Mouse (Mus musculus) intestine, embryonic 14.5 days (tissue): Measurements from ENCODE around the gene Amotl2. TPM values are rescaled to one million over a fixed set of nuclear protein-coding genes. Genes with fewer than 3 reads are reported as not detected.

Experiments used
- ATAC-seq: fragments of 200-750 bp; cut with Nextera tagmentation; replicated peaks from 2 replicates; pipeline ENCODE4 v1.8.0; 2017; ENCODE audit warnings: low read depth, moderate number of reproducible peaks, moderate TSS enrichment, moderate library complexity; ENCODE audit not compliant: low FRiP score, low TSS enrichment
- DNase-seq: peaks from one replicate; pipeline ENCODE4 v3.0.0-alpha.2; 2018; ENCODE audit warnings: low spot score
- H3K27ac ChIP-seq: fragments of 300-500 bp; sonication (generic); 2 replicates; pipeline ENCODE4 v1.5.1; 2014; ENCODE audit warnings: low read depth, mild to moderate bottlenecking, control low read depth
- H3K27me3 ChIP-seq: fragments of 300-500 bp; sonication (generic); replicated peaks from 2 replicates; pipeline ENCODE4 v1.6.1; 2014; ENCODE audit warnings: low read length, control low read depth; ENCODE audit not compliant: control insufficient read depth, insufficient read depth
- H3K36me3 ChIP-seq: fragments of 300-500 bp; sonication (generic); 2 replicates; pipeline ENCODE4 v1.6.1; 2014; ENCODE audit warnings: low read length, control low read depth; ENCODE audit not compliant: control insufficient read depth, insufficient read depth
- H3K4me1 ChIP-seq: fragments of 300-500 bp; sonication (generic); replicated peaks from 2 replicates; pipeline ENCODE4 v1.6.1; 2014; ENCODE audit warnings: low read length, control low read depth, mixed read lengths; ENCODE audit not compliant: control insufficient read depth, insufficient read depth
- H3K4me2 ChIP-seq: fragments of 300-500 bp; sonication (generic); 2 replicates; pipeline ENCODE4 v1.6.1; 2014; ENCODE audit warnings: low read length
- H3K4me3 ChIP-seq: fragments of 300-500 bp; sonication (generic); 2 replicates; pipeline ENCODE4 v1.5.1; 2014; ENCODE audit warnings: low read depth, low read length, control low read depth, mixed read lengths
- H3K9ac ChIP-seq: fragments of 300-500 bp; sonication (generic); 2 replicates; pipeline ENCODE4 v1.6.1; 2014; ENCODE audit warnings: mild to moderate bottlenecking, low read length
- H3K9me3 ChIP-seq: fragments of 300-500 bp; sonication (generic); 2 replicates; pipeline ENCODE4 v1.6.1; 2016; ENCODE audit warnings: low read length, control low read depth; ENCODE audit not compliant: control insufficient read depth
- WGBS: fragments of 180-500 bp; shearing (Covaris S2); extraction: QIAGEN DNeasy Blood & Tissue Kit; methylation state at CpG from one replicate; pipeline ENCODE4 v1.1.7; 2014; 5-methylcytosine and 5-hydroxymethylcytosine counted together
- polyA plus RNA-seq: library from polyadenylated mRNA; unstranded; fragments of >200 nt; fragmentation: Nextera tagmentation; extraction: Ambion mirVana; gene quantifications from 2 replicates; pipeline ENCODE4 v1.2.1, GENCODE M21; 2014

Gene Amotl2
- polyA plus RNA-seq, 1 experiment from 2014 or later, result 33.6 TPM

DNA sequence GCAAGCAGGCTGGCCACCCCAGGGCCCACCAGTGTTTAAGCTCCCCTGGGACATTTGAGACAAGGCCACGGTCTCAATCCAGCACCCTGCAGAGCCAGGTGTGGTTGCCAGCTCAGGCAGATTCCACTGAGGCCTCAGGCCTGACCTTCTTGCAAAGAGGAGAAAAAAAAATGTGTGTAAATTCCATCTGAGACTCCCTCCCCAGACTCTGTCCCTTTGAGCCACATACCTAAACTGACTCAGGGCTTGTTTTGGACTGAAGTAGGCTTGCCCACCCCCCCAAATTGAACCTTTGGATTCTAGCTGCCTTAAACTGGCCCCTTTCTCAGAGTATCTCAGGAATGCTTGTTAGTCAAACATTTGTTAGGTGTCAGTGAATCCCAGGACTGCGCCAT, 969 bp upstream of the Amotl2 start:
- no peak for ATAC-seq
- H3K4me3 ChIP-seq, result no peak overlapping the region
- H3K27me3 ChIP-seq, result no peaks in the 10 kb centered on the region
- DNase-seq, result no peak
- no peak overlapping the region for H3K9ac ChIP-seq
- no peaks in the 10 kb centered on the region for H3K9me3 ChIP-seq
- H3K36me3 ChIP-seq, result peaks cover 5% of the 10 kb centered on the region
- WGBS, result 57% methylated on average over 2 of the region's 2 CpGs
- H3K4me1 ChIP-seq, result peaks cover 35% of the 10 kb centered on the region
- no peak overlapping the region for H3K27ac ChIP-seq
- no peak overlapping the region for H3K4me2 ChIP-seq

DNA sequence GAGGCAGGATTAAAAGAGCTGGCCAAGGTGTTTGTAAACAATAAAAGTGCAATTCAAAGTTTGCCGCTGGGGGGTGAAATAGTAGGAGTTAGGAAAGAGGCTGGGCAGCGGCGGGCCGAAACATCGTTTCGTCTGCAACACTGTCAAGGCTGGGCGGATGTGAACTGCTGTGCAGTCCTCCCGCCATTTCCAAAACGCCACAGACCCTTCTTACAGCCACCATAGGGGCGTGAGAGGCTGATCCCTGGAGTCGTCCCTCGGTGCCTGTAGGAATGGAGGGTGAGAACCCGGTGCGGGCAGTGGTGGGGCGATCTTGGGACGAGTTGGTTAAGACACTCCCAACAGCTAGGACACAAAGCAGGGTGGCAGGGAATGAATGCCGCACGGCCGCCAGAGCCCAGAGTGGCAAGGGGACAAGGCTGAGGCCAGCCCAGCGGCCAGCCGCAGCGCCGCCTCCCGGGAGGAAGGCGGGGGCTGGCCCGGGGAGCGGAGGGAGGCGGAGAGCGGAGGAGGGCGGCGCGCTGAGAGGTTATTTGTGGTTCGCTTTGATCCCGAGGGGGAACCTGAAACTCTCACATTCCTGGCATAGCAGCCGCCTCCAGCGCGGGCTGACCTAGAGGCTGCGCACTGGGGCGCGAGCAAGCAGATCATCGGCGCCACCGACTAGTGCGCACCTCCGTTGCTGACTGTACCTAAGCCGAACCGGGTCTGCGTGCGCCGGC, 853 bp downstream of the Amotl2 start:
- Histone ChIP-seq H3K9ac (peak overlapping the region; percentile 99), H3K27me3 (no peaks in the 10 kb centered on the region), H3K4me1 (peaks cover 53% of the 10 kb centered on the region), H3K36me3 (peaks cover 23% of the 10 kb centered on the region), H3K27ac (peak overlapping the region; percentile 99), H3K9me3 (no peaks in the 10 kb centered on the region), H3K4me2 (peak overlapping the region; percentile 89), H3K4me3 (peak overlapping the region; percentile 94)
- WGBS, result under 1% methylated on average over 50 of the region's 50 CpGs
- peak; percentile 88 for ATAC-seq
- DNase-seq, result no peak

- Histone ChIP-seq H3K4me3 (peak overlapping the region; percentile 94), H3K9me3 (no peaks in the 10 kb centered on the region), H3K36me3 (peaks cover 31% of the 10 kb centered on the region), H3K4me1 (peaks cover 60% of the 10 kb centered on the region), H3K27ac (peak overlapping the region; percentile 99), H3K27me3 (no peaks in the 10 kb centered on the region), H3K9ac (peak overlapping the region; percentile 99), H3K4me2 (peak overlapping the region; percentile 89)
- WGBS, result under 1% methylated on average over 52 of the region's 52 CpGs
- peak; percentile 38 for ATAC-seq
- peak; percentile 93 for DNase-seq
Observed at GRCm38 (mm10) chr9:102717886-102718643, 1.6 kb downstream of the Amotl2 start.

GRCm38 (mm10) chr9:102718676-102719075, 2.2 kb downstream of the Amotl2 start:
- H3K4me1 ChIP-seq, result peaks cover 66% of the 10 kb centered on the region
- peaks cover 37% of the 10 kb centered on the region for H3K36me3 ChIP-seq
- ATAC-seq (no peak), DNase-seq (no peak)
- peak overlapping the region; percentile 94 for H3K4me3 ChIP-seq
- H3K4me2 ChIP-seq, result peak overlapping the region; percentile 89
- no peaks in the 10 kb centered on the region for H3K27me3 ChIP-seq
- under 1% methylated on average over 21 of the region's 21 CpGs for WGBS
- H3K9ac ChIP-seq, result peak overlapping the region; percentile 99
- H3K27ac ChIP-seq, result peak overlapping the region; percentile 99
- H3K9me3 ChIP-seq, result no peaks in the 10 kb centered on the region

- H3K36me3 ChIP-seq, result peaks cover 41% of the 10 kb centered on the region
- H3K4me1 ChIP-seq, result peaks cover 70% of the 10 kb centered on the region
- no peaks in the 10 kb centered on the region for H3K27me3 ChIP-seq
- peak overlapping the region; percentile 94 for H3K4me3 ChIP-seq
- ATAC-seq (no peak), DNase-seq (peak; percentile 62)
- 3% methylated on average over 4 of the region's 4 CpGs for WGBS
- H3K27ac ChIP-seq, result peak overlapping the region; percentile 99
- peak overlapping the region; percentile 99 for H3K9ac ChIP-seq
- H3K9me3 ChIP-seq, result no peaks in the 10 kb centered on the region
- H3K4me2 ChIP-seq, result peak overlapping the region; percentile 89
Observed at GRCm38 (mm10) chr9:102719085-102719484, 2.6 kb downstream of the Amotl2 start.

GRCm38 (mm10) chr9:102719936-102720566, 3.6 kb downstream of the Amotl2 start:
- ATAC-seq, result no peak
- Histone ChIP-seq H3K4me3 (peak overlapping the region; percentile 94), H3K4me2 (peak overlapping the region; percentile 89), H3K27me3 (no peaks in the 10 kb centered on the region), H3K9me3 (no peaks in the 10 kb centered on the region), H3K27ac (no peak overlapping the region), H3K4me1 (peaks cover 76% of the 10 kb centered on the region), H3K36me3 (peaks cover 50% of the 10 kb centered on the region), H3K9ac (peak overlapping the region; percentile 99)
- WGBS, result 47% methylated on average over 17 of the region's 17 CpGs
- DNase-seq, result peak; percentile 67

GRCm38 (mm10) chr9:102720567-102721167, 4.2 kb downstream of the Amotl2 start:
- H3K4me1 ChIP-seq, result peaks cover 76% of the 10 kb centered on the region
- 44% methylated on average over 18 of the region's 18 CpGs for WGBS
- peaks cover 57% of the 10 kb centered on the region for H3K36me3 ChIP-seq
- H3K9ac ChIP-seq, result peak overlapping the region; percentile 99
- peak overlapping the region; percentile 89 for H3K4me2 ChIP-seq
- ATAC-seq, result no peak
- H3K27ac ChIP-seq, result 0 out of 2 replicates have a peak overlapping the region, but pooled peaks have one; percentile 12
- H3K9me3 ChIP-seq, result no peaks in the 10 kb centered on the region
- peak overlapping the region; percentile 94 for H3K4me3 ChIP-seq
- no peak for DNase-seq
- no peaks in the 10 kb centered on the region for H3K27me3 ChIP-seq

GRCm38 (mm10) chr9:102721406-102721978, 5.0 kb downstream of the Amotl2 start:
- no peak for ATAC-seq
- H3K4me1 ChIP-seq, result peaks cover 78% of the 10 kb centered on the region
- H3K4me2 ChIP-seq, result peak overlapping the region; percentile 89
- H3K9me3 ChIP-seq, result no peaks in the 10 kb centered on the region
- WGBS, result 39% methylated on average over 3 of the region's 3 CpGs
- H3K4me3 ChIP-seq, result peak overlapping the region; percentile 94
- peaks cover 60% of the 10 kb centered on the region for H3K36me3 ChIP-seq
- H3K27me3 ChIP-seq, result no peaks in the 10 kb centered on the region
- no peak for DNase-seq
- H3K27ac ChIP-seq, result peak overlapping the region; percentile 47; the same call in 1 of the 2 replicates
- H3K9ac ChIP-seq, result peak overlapping the region; percentile 11
